Mouse (Mus musculus): ENCODE results near the gene Ensa. TPM values are rescaled to one million over a fixed set of nuclear protein-coding genes. Genes with fewer than 3 reads are reported as not detected.
"Not testable (repeated sequence)": the region's sequence is repeated elsewhere in the genome, so short reads cannot be mapped to it uniquely, and the experiment has no call there.

The Ensa gene
- polyA plus RNA-seq, 1 experiment from 2014 or later: 95.1 TPM

- DNase-seq (ENCODE audit: low spot score) (no peak), ATAC-seq (ENCODE audit: low FRiP score) (no peak)
- H3K4me3 ChIP-seq (replicated peaks; ENCODE audit: low read length): no peak overlapping the region
- no peaks in the 10 kb centered on the region for H3K27me3 ChIP-seq (ENCODE audit: control insufficient read depth, insufficient read depth, low read length)
- 0 out of 2 replicates have a peak, but pooled peaks cover 5% of the 10 kb centered on the region for H3K4me1 ChIP-seq (replicated peaks; ENCODE audit: control insufficient read depth, insufficient read depth, low read length)
- H3K27ac ChIP-seq: no peak overlapping the region
- H3K9me3 ChIP-seq (ENCODE audit: control insufficient read depth, low read length): no peaks in the 10 kb centered on the region
- WGBS: 59% methylated on average over 7 of the region's 7 CpGs
- no peak overlapping the region for H3K4me2 ChIP-seq (replicated peaks)
- H3K9ac ChIP-seq: no peak overlapping the region
- H3K36me3 ChIP-seq (replicated peaks; ENCODE audit: control insufficient read depth, insufficient read depth): no peaks in the 10 kb centered on the region
Observed at GRCm38 (mm10) chr3:95652204-95652811, 27.5 kb downstream of the Ensa start.

GRCm38 (mm10) chr3:95652871-95653270 is 28.1 kb downstream of the Ensa start:
- no peak overlapping the region for H3K4me3 ChIP-seq (replicated peaks; ENCODE audit: low read length)
- H3K36me3 ChIP-seq (replicated peaks; ENCODE audit: control insufficient read depth, insufficient read depth): no peaks in the 10 kb centered on the region
- ATAC-seq (ENCODE audit: low FRiP score) (no peak), DNase-seq (ENCODE audit: low spot score) (no peak)
- H3K9me3 ChIP-seq (ENCODE audit: control insufficient read depth, low read length): no peaks in the 10 kb centered on the region
- H3K27ac ChIP-seq: no peak overlapping the region
- no peak overlapping the region for H3K4me2 ChIP-seq (replicated peaks)
- H3K9ac ChIP-seq: no peak overlapping the region
- 0 out of 2 replicates have a peak, but pooled peaks cover 7% of the 10 kb centered on the region for H3K4me1 ChIP-seq (replicated peaks; ENCODE audit: control insufficient read depth, insufficient read depth, low read length)
- 20% methylated on average over 6 of the region's 6 CpGs for WGBS
- H3K27me3 ChIP-seq (ENCODE audit: control insufficient read depth, insufficient read depth, low read length): no peaks in the 10 kb centered on the region

DNA sequence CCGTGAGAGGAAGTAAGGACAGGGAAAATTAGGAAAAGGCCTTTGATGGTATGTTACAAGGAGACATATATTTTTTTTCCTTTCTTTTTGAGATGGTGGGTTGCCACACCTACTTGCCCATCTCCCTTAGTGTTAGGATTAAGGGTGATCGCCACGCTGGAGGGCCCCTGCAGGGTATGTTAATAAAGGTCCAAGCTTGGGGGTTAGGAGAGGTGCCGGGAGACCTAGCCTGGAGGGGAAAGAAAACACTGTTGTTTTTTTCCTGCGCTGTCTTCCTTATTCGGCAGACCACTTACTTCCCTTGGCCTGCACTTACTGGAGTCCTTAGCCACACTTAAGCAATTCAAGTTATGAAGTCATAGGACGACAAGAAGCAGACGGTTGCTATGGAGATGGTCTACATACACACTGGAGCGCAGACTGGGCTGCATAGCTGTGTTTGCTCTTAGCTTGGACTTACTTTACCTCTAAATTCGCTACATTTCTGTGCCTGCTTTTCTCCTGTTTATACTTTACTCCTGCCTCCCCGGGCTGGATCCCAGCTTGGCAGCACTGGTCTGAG is 28.8 kb downstream of the Ensa start:
- Histone ChIP-seq H3K4me2 (replicated peaks) (no peak overlapping the region), H3K9ac (no peak overlapping the region), H3K36me3 (replicated peaks; ENCODE audit: control insufficient read depth, insufficient read depth) (no peaks in the 10 kb centered on the region), H3K27ac (no peak overlapping the region), H3K9me3 (ENCODE audit: control insufficient read depth, low read length) (no peaks in the 10 kb centered on the region), H3K4me3 (replicated peaks; ENCODE audit: low read length) (no peak overlapping the region), H3K4me1 (replicated peaks; ENCODE audit: control insufficient read depth, insufficient read depth, low read length) (0 out of 2 replicates have a peak, but pooled peaks cover 8% of the 10 kb centered on the region), H3K27me3 (ENCODE audit: control insufficient read depth, insufficient read depth, low read length) (no peaks in the 10 kb centered on the region)
- 21% methylated on average over 11 of the region's 11 CpGs for WGBS
- no peak for DNase-seq (ENCODE audit: low spot score)
- no peak for ATAC-seq (ENCODE audit: low FRiP score)

DNA sequence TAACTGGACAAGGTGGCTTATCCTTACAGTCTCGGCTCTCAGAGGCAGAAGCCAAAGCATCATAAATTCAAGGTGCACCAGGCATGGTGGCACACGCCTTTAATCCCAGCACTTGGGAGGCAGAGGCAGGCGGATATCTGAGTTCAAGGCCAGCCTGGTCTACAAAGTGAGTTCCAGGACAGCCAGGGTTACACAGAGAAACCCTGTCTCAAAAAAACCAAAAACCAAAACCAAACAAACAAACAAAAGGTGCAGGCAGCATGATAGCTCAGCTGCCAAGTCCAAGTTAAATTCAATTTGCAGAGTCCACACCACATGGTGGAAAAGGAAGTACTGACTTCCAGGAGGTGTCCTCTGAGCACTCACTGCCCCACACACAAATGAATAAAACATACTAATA is 29.6 kb downstream of the Ensa start:
- DNase-seq (ENCODE audit: low spot score); H3K27me3 ChIP-seq (ENCODE audit: control insufficient read depth, insufficient read depth, low read length); H3K9ac ChIP-seq; H3K4me3 ChIP-seq (replicated peaks; ENCODE audit: low read length); ATAC-seq (ENCODE audit: low FRiP score); H3K4me2 ChIP-seq (replicated peaks); H3K27ac ChIP-seq; H3K9me3 ChIP-seq (ENCODE audit: control insufficient read depth, low read length); H3K36me3 ChIP-seq (replicated peaks; ENCODE audit: control insufficient read depth, insufficient read depth); H3K4me1 ChIP-seq (replicated peaks; ENCODE audit: control insufficient read depth, insufficient read depth, low read length): not testable (repeated sequence)
- WGBS: 94% methylated on average over 3 of the region's 3 CpGs

GRCm38 (mm10) chr3:95655437-95655836 is 30.6 kb downstream of the Ensa start:
- no peak overlapping the region for H3K4me3 ChIP-seq (replicated peaks; ENCODE audit: low read length)
- H3K27me3 ChIP-seq (ENCODE audit: control insufficient read depth, insufficient read depth, low read length): no peaks in the 10 kb centered on the region
- peaks cover 4% of the 10 kb centered on the region; the same call in 1 of the 2 replicates for H3K36me3 ChIP-seq (replicated peaks; ENCODE audit: control insufficient read depth, insufficient read depth)
- no peak overlapping the region for H3K9ac ChIP-seq
- no peak for DNase-seq (ENCODE audit: low spot score)
- H3K27ac ChIP-seq: no peak overlapping the region
- no peak for ATAC-seq (ENCODE audit: low FRiP score)
- H3K9me3 ChIP-seq (ENCODE audit: control insufficient read depth, low read length): no peaks in the 10 kb centered on the region
- peaks cover 11% of the 10 kb centered on the region for H3K4me1 ChIP-seq (replicated peaks; ENCODE audit: control insufficient read depth, insufficient read depth, low read length)
- H3K4me2 ChIP-seq (replicated peaks): no peak overlapping the region
- WGBS: 90% methylated on average over 5 of the region's 5 CpGs

DNA sequence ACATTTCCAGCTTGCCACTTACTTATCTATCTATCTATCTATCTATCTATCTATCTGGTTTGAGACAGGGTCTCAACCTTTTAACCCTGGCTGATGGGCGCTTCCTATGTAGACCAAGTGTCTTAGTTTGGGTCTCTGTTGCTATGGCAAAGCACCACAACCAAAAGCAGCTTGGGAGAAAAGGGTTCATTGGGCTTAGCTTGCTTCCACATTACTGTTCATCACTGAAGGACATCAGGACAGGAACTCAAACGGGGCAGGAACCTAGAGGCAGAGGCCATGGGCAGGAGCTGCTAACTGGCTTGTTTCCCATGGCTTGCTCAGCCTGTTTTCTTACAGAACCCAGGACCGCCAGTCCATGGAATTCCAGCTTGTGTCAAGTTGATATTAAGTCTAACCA is 32.3 kb downstream of the Ensa start:
- ATAC-seq (ENCODE audit: low FRiP score) (no peak), DNase-seq (ENCODE audit: low spot score) (no peak)
- peaks cover 28% of the 10 kb centered on the region for H3K4me1 ChIP-seq (replicated peaks; ENCODE audit: control insufficient read depth, insufficient read depth, low read length)
- peaks cover 20% of the 10 kb centered on the region for H3K36me3 ChIP-seq (replicated peaks; ENCODE audit: control insufficient read depth, insufficient read depth)
- no peaks in the 10 kb centered on the region for H3K9me3 ChIP-seq (ENCODE audit: control insufficient read depth, low read length)
- H3K4me3 ChIP-seq (replicated peaks; ENCODE audit: low read length): no peak overlapping the region
- H3K27ac ChIP-seq: no peak overlapping the region
- H3K27me3 ChIP-seq (ENCODE audit: control insufficient read depth, insufficient read depth, low read length): no peaks in the 10 kb centered on the region
- WGBS: 86% methylated on average over 3 of the region's 3 CpGs
- no peak overlapping the region for H3K9ac ChIP-seq
- no peak overlapping the region for H3K4me2 ChIP-seq (replicated peaks)

DNA sequence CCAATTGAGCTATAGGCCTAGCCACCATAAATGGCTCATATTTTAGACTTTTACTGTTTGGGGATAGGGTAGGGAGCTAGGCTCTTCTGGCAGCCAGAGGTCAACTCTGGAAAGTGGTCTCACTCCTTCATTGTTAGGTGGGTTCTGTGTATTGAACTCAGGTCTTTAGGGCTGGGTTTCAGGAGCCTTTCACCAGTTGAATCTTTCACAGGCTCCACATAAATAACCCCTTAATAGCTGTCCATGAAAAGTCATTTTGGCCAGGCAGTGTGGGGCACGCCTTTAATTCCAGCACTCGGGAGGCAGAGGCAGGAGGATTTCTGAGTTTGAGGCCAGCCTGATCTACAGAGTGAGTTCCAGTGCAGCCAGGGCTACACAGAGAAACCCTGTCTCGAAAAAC is 32.9 kb downstream of the Ensa start:
- Histone ChIP-seq H3K27ac (peak overlapping the region; percentile 95), H3K4me3 (replicated peaks; ENCODE audit: low read length) (peak overlapping the region; percentile 86), H3K36me3 (replicated peaks; ENCODE audit: control insufficient read depth, insufficient read depth) (peaks cover 26% of the 10 kb centered on the region), H3K4me2 (replicated peaks) (peak overlapping the region; percentile 98), H3K9ac (peak overlapping the region; percentile 97; the same call in 1 of the 2 replicates), H3K4me1 (replicated peaks; ENCODE audit: control insufficient read depth, insufficient read depth, low read length) (peaks cover 34% of the 10 kb centered on the region), H3K9me3 (ENCODE audit: control insufficient read depth, low read length) (no peaks in the 10 kb centered on the region), H3K27me3 (ENCODE audit: control insufficient read depth, insufficient read depth, low read length) (no peaks in the 10 kb centered on the region)
- DNase-seq (ENCODE audit: low spot score) (no peak), ATAC-seq (ENCODE audit: low FRiP score) (no peak)
- 89% methylated on average over 3 of the region's 3 CpGs for WGBS

DNA sequence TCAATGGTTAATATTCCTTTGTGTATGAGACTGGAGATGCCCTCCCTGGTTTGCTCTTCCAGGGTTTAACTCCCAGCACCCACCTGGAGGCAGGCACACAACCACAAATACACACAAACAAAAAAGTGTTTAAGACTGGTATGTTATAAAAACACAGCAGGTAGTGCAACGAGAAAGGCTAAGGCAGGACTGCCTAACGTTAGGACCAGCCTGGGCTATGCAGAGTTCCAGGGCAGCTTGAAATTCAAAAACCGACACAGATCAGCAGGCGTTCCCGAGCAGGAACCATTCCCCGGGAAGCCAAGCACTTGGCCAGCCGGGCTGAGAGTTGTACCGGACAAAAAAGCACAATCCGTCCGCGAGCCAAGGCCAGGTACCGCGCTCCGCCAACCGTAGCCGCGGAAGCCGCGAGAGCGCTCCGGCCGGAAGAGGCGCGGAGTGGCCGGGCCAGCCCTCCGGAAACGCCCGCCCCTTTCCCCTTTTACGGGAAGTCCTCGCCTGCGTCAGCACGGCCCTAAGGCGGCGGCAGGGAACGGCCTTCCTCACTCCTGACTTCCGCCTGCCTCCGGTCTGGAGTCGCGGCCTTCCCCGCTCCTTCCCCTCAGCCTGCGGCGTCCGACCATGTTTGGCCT is 33.6 kb downstream of the Ensa start, which contains the start of gene Mcl1:
TSS of gene Mcl1 (plus strand) at position 553 of the 632 bp plus-strand sequence.
- no peaks in the 10 kb centered on the region for H3K9me3 ChIP-seq (ENCODE audit: control insufficient read depth, low read length)
- H3K4me3 ChIP-seq (replicated peaks; ENCODE audit: low read length): peak within 1 kb of the TSS; percentile 86
- peak within 1 kb of the TSS; percentile 95 for H3K27ac ChIP-seq
- peaks cover 32% of the 10 kb centered on the region for H3K36me3 ChIP-seq (replicated peaks; ENCODE audit: control insufficient read depth, insufficient read depth)
- H3K9ac ChIP-seq: peak within 1 kb of the TSS; percentile 97
- H3K4me1 ChIP-seq (replicated peaks; ENCODE audit: control insufficient read depth, insufficient read depth, low read length): peaks cover 38% of the 10 kb centered on the region
- H3K4me2 ChIP-seq (replicated peaks): peak within 1 kb of the TSS; percentile 98
- DNase-seq (ENCODE audit: low spot score): peak; percentile 94
- under 1% methylated on average over 38 of the region's 43 CpGs for WGBS
- peak; percentile 98 for ATAC-seq (ENCODE audit: low FRiP score)
- no peaks in the 10 kb centered on the region for H3K27me3 ChIP-seq (ENCODE audit: control insufficient read depth, insufficient read depth, low read length)

DNA sequence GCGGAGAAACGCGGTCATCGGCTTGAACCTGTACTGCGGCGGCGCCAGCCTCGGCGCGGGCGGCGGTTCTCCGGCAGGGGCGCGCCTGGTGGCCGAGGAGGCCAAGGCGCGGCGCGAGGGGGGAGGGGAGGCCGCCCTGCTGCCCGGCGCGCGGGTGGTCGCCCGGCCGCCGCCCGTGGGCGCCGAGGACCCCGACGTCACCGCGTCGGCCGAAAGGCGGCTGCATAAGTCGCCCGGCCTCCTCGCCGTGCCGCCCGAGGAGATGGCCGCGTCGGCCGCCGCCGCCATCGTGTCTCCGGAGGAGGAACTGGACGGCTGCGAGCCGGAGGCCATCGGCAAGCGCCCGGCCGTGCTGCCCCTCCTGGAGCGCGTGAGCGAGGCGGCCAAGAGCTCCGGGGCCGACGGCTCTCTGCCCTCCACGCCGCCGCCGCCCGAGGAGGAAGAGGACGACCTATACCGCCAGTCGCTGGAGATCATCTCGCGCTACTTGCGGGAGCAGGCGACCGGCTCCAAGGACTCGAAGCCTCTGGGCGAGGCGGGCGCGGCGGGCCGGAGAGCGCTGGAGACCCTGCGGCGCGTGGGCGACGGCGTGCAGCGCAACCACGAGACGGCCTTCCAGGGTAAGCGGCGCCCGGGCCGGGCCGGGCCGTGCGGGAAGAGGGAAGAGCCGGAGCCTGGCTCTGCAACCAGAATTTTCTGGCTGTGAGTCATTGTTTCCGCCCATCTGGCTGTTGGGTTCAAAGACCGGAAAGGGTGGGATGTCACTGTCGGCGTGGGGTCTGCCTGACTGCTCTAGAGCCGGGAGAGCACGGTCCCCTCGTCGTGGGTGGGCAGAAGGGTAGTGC is 34.3 kb downstream of the Ensa start:
- Histone ChIP-seq H3K36me3 (replicated peaks; ENCODE audit: control insufficient read depth, insufficient read depth) (peaks cover 39% of the 10 kb centered on the region), H3K9me3 (ENCODE audit: control insufficient read depth, low read length) (no peaks in the 10 kb centered on the region), H3K4me3 (replicated peaks; ENCODE audit: low read length) (peak overlapping the region; percentile 86), H3K4me1 (replicated peaks; ENCODE audit: control insufficient read depth, insufficient read depth, low read length) (peaks cover 41% of the 10 kb centered on the region), H3K9ac (peak overlapping the region; percentile 97), H3K27me3 (ENCODE audit: control insufficient read depth, insufficient read depth, low read length) (no peaks in the 10 kb centered on the region), H3K27ac (peak overlapping the region; percentile 95), H3K4me2 (replicated peaks) (peak overlapping the region; percentile 98)
- under 1% methylated on average over 77 of the region's 113 CpGs for WGBS
- DNase-seq (ENCODE audit: low spot score) (peak; percentile 75), ATAC-seq (ENCODE audit: low FRiP score) (peak; percentile 77)
